Mouse (Mus musculus): ENCODE data around the gene Trpc7.

The Trpc7 gene

GRCm38 (mm10) chr13:56749377-56749776 is 146.4 kb downstream of the Trpc7 start:
- in situ Hi-C loops (cut with MseI, MboI), result no loop called here

GRCm38 (mm10) chr13:56747554-56747953 is 148.2 kb downstream of the Trpc7 start:
- in situ Hi-C loops (cut with MseI, MboI), result no loop called here

- in situ Hi-C loops (cut with MseI, MboI), result no loop called here
Observed at GRCm38 (mm10) chr13:56746739-56747532, 148.9 kb downstream of the Trpc7 start.

GRCm38 (mm10) chr13:56742325-56742901 is 153.4 kb downstream of the Trpc7 start:
- in situ Hi-C loops (cut with MseI, MboI), result no loop called here

DNA sequence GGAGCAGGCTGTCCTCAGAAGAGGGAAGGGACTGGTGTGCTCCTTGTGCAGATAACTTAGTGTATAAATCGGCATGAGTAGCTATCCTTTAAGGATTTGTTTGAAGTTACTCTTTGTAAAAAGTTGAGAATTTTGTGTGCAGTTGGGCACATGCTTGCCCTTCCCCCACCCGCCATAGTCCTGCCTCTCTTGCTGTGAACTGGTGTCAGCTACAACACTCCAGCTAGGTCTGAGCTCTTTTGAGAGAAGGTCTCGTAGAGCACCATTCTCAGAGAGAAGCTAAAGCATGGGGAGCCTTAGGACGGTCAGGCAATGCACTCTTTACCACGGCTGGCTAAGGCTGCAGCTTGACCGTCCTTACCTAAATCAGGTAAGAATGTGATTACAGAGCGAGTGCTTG is 154.1 kb downstream of the Trpc7 start:
- in situ Hi-C loops (cut with MseI, MboI), result no loop called here

DNA sequence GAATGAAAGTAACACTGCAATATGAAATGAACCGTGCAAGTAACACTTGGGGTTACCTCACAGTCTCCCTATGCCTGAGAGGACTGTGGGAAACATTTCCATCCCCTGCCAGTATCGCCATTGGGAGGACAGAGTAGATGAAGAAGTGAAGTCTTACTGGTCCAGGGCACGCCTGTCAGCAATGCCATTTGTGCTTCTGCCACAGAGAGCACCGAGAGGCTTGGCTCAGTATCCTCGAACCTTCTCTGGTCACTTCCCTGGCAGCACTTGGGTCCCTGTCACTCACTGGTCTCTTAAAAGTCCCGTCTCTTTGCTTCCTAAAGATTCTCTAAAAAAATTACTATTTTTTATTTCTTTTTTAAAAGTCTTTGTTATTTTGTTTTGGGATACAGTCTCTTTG is 155.3 kb downstream of the Trpc7 start:
- in situ Hi-C loops (cut with MseI, MboI), result no loop called here

DNA sequence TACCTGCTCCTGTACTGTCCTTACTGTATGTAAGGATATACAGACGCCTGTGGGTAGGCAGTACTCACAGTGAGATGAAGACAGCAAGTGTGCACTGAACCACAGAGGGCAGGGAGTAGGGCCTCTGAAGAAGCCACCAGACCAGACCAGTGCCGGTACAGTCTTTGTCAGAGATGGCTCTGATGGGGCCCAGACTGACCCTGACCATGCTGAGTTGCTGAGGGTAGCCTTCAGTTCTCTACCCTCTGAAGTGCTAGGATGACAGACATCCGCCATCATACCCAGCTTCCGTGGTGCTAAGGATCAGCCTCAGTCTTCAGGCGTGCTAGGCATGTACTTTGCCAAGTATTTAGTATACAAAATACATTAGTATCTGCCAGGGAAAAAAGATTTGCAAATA is 156.2 kb downstream of the Trpc7 start:
- in situ Hi-C loops (cut with MseI, MboI), result no loop called here

GRCm38 (mm10) chr13:56735212-56735875 is 160.4 kb downstream of the Trpc7 start:
- in situ Hi-C loops (cut with MseI, MboI), result no loop called here

- in situ Hi-C loops (cut with MseI, MboI), result no loop called here
Observed at GRCm38 (mm10) chr13:56734617-56735016, 161.2 kb downstream of the Trpc7 start.

DNA sequence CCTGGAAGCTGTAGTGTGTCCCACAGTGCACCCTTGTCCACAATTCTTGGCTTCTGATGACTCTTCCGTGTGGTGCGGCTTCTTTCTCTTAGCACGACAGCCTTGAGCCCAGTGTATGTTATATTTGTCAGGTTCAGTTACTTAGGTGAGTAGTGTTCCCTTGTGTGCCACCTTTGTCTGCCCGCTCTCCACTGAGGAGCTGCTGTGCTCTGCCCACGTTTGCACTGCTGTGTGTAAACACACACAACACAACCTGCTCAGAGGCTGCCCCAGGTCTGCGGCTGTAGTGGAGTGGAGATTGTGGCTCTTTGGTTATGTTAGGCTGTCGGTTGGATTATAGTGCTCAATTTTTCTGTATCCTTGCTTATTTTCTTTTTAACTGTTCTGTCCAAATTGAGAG is 166.7 kb downstream of the Trpc7 start:
- in situ Hi-C loops (cut with MseI, MboI), result no loop called here

GRCm38 (mm10) chr13:56726551-56726950 is 169.2 kb downstream of the Trpc7 start:
- in situ Hi-C loops (cut with MseI, MboI), result no loop called here

Measured in mouse trophoblast stem cell (cell line).